Mouse (Mus musculus): ENCODE data around the gene Olfr890. TPM values are rescaled to one million over a fixed set of nuclear protein-coding genes. Genes with fewer than 3 reads are reported as not detected.
"Not testable (repeated sequence)": the region's sequence is repeated elsewhere in the genome, so short reads cannot be mapped to it uniquely, and the experiment has no call there.

Olfr890 gene
- polyA plus RNA-seq (2012; ENCODE audit: insufficient read depth, insufficient read length, missing spikeins) = not detected in 2 replicates

- TF ChIP-seq CTCF (IDR thresholded peaks at IDR 0.05; ENCODE audit: low read depth, low read length) = no peak
- no peak for TF ChIP-seq POLR2A (IDR thresholded peaks at IDR 0.05; ENCODE audit: borderline replicate concordance, low read depth, low read length)
These were observed at the start of gene Olfr890 for GRCm38 (mm10) chr9:38142217-38142616. TSS of gene Olfr890 (plus strand) at chr9:38142517.

GRCm38 (mm10) chr9:38107828-38108227, 34.5 kb upstream of the Olfr890 start, which contains the start of gene Olfr888:
TSS of gene Olfr888 (plus strand) at chr9:38108128.
- no peaks in the 10 kb centered on the region for H3K4me1 ChIP-seq (ENCODE audit: control insufficient read depth, insufficient read depth, low read length)
- no peak for TF ChIP-seq POLR2A (IDR thresholded peaks at IDR 0.05; ENCODE audit: borderline replicate concordance, low read depth, low read length)
- no peak for TF ChIP-seq CTCF (IDR thresholded peaks at IDR 0.05; ENCODE audit: low read depth, low read length)
- no peak within 1 kb of the TSS for H3K27ac ChIP-seq (ENCODE audit: insufficient read depth, low read depth, low read length)
- H3K4me3 ChIP-seq (ENCODE audit: insufficient read depth, low read length) = no peak within 1 kb of the TSS

More at GRCm38 (mm10) chr9:38142217-38142616, at the start of gene Olfr890:
- H3K4me1 ChIP-seq (ENCODE audit: control insufficient read depth, insufficient read depth, low read length) = no peaks in the 10 kb centered on the region
- no peak within 1 kb of the TSS for H3K27ac ChIP-seq (ENCODE audit: insufficient read depth, low read depth, low read length)
- H3K4me3 ChIP-seq (ENCODE audit: insufficient read depth, low read length) = no peak within 1 kb of the TSS

- TF ChIP-seq POLR2A (IDR thresholded peaks at IDR 0.05; ENCODE audit: borderline replicate concordance, low read depth, low read length) = no peak
- no peak for TF ChIP-seq CTCF (IDR thresholded peaks at IDR 0.05; ENCODE audit: low read depth, low read length)
- H3K27ac ChIP-seq (ENCODE audit: insufficient read depth, low read depth, low read length) = no peak within 1 kb of the TSS
- H3K4me1 ChIP-seq (ENCODE audit: control insufficient read depth, insufficient read depth, low read length) = no peaks in the 10 kb centered on the region
- H3K4me3 ChIP-seq (ENCODE audit: insufficient read depth, low read length) = no peak within 1 kb of the TSS
These were observed 27.4 kb upstream of the Olfr890 start, which contains the start of gene Olfr889 for GRCm38 (mm10) chr9:38114898-38115297. TSS of gene Olfr889 (plus strand) at chr9:38115198.

- not testable (repeated sequence) for H3K4me1 ChIP-seq (ENCODE audit: control insufficient read depth, insufficient read depth, low read length); H3K4me3 ChIP-seq (ENCODE audit: insufficient read depth, low read length); H3K27ac ChIP-seq (ENCODE audit: insufficient read depth, low read depth, low read length)
These were observed 26.0 kb downstream of the Olfr890 start for GRCm38 (mm10) chr9:38168341-38168740.

- no peaks in the 10 kb centered on the region for H3K4me1 ChIP-seq (ENCODE audit: control insufficient read depth, insufficient read depth, low read length)
- no peak for TF ChIP-seq POLR2A (IDR thresholded peaks at IDR 0.05; ENCODE audit: borderline replicate concordance, low read depth, low read length)
- no peak for TF ChIP-seq CTCF (IDR thresholded peaks at IDR 0.05; ENCODE audit: low read depth, low read length)
- no peak within 1 kb of the TSS for H3K4me3 ChIP-seq (ENCODE audit: insufficient read depth, low read length)
- H3K27ac ChIP-seq (ENCODE audit: insufficient read depth, low read depth, low read length) = no peak within 1 kb of the TSS
These were observed 38.4 kb downstream of the Olfr890 start, which contains the start of gene Olfr891 for GRCm38 (mm10) chr9:38180721-38181120. TSS of gene Olfr891 (minus strand) at chr9:38180821.

Other genes starting within 250 kb of the Olfr890 start
- gene Olfr145, start 245.8 kb upstream of the Olfr890 start, polyA plus RNA-seq (2012; ENCODE audit: insufficient read depth, insufficient read length, missing spikeins) = 0.16 TPM in 1 of 2 replicates, not detected in the other
- not detected in 2 replicates for gene Olfr878, start 224.7 kb upstream of the Olfr890 start, polyA plus RNA-seq (2012; ENCODE audit: insufficient read depth, insufficient read length, missing spikeins)
- not detected in 2 replicates for gene Olfr881, start 150.7 kb upstream of the Olfr890 start, polyA plus RNA-seq (2012; ENCODE audit: insufficient read depth, insufficient read length, missing spikeins)
- not detected in 2 replicates for gene Olfr883, start 116.7 kb upstream of the Olfr890 start, polyA plus RNA-seq (2012; ENCODE audit: insufficient read depth, insufficient read length, missing spikeins)
- gene Olfr884, start 96.0 kb upstream of the Olfr890 start, polyA plus RNA-seq (2012; ENCODE audit: insufficient read depth, insufficient read length, missing spikeins) = not detected in 2 replicates
- not detected in 2 replicates for gene Olfr885, start 81.2 kb upstream of the Olfr890 start, polyA plus RNA-seq (2012; ENCODE audit: insufficient read depth, insufficient read length, missing spikeins)
- not detected in 2 replicates for gene Olfr887, start 58.4 kb upstream of the Olfr890 start, polyA plus RNA-seq (2012; ENCODE audit: insufficient read depth, insufficient read length, missing spikeins)
- gene Olfr888, start 34.4 kb upstream of the Olfr890 start, polyA plus RNA-seq (2012; ENCODE audit: insufficient read depth, insufficient read length, missing spikeins) = not detected in 2 replicates
- not detected in 2 replicates for gene Olfr889, start 27.3 kb upstream of the Olfr890 start, polyA plus RNA-seq (2012; ENCODE audit: insufficient read depth, insufficient read length, missing spikeins)
- not detected in 2 replicates for gene Olfr891, start 38.3 kb downstream of the Olfr890 start, polyA plus RNA-seq (2012; ENCODE audit: insufficient read depth, insufficient read length, missing spikeins)
- not detected in 2 replicates for gene Olfr893, start 65.8 kb downstream of the Olfr890 start, polyA plus RNA-seq (2012; ENCODE audit: insufficient read depth, insufficient read length, missing spikeins)
- gene Olfr894, start 75.5 kb downstream of the Olfr890 start, polyA plus RNA-seq (2012; ENCODE audit: insufficient read depth, insufficient read length, missing spikeins) = not detected in 2 replicates
- gene Olfr143, start 110.3 kb downstream of the Olfr890 start, polyA plus RNA-seq (2012; ENCODE audit: insufficient read depth, insufficient read length, missing spikeins) = not detected in 2 replicates
- not detected in 2 replicates for gene Olfr895, start 125.3 kb downstream of the Olfr890 start, polyA plus RNA-seq (2012; ENCODE audit: insufficient read depth, insufficient read length, missing spikeins)
- not detected in 2 replicates for gene Olfr896-ps1, start 148.6 kb downstream of the Olfr890 start, polyA plus RNA-seq (2012; ENCODE audit: insufficient read depth, insufficient read length, missing spikeins)
- gene Olfr25, start 186.5 kb downstream of the Olfr890 start, polyA plus RNA-seq (2012; ENCODE audit: insufficient read depth, insufficient read length, missing spikeins) = not detected in 2 replicates
- gene Olfr898, start 205.9 kb downstream of the Olfr890 start, polyA plus RNA-seq (2012; ENCODE audit: insufficient read depth, insufficient read length, missing spikeins) = not detected in 2 replicates
- gene Olfr250, start 224.4 kb downstream of the Olfr890 start, polyA plus RNA-seq (2012; ENCODE audit: insufficient read depth, insufficient read length, missing spikeins) = not detected in 2 replicates
- gene Olfr251, start 234.6 kb downstream of the Olfr890 start, polyA plus RNA-seq (2012; ENCODE audit: insufficient read depth, insufficient read length, missing spikeins) = not detected in 2 replicates

Measured in bone marrow macrophage, adult 2 months (primary cell).